Mouse (Mus musculus): ENCODE results near the gene Sptb.

The Sptb gene

GRCm38 (mm10) chr12:76545786-76546370 is 164.5 kb downstream of the Sptb start:
- no peak for DNase-seq (ENCODE audit: low read depth, low spot score)

GRCm38 (mm10) chr12:76541879-76542278 is 168.5 kb downstream of the Sptb start:
- DNase-seq (ENCODE audit: low read depth, low spot score), result no peak

- DNase-seq (ENCODE audit: low read depth, low spot score), result no peak
Measured at GRCm38 (mm10) chr12:76541475-76541874, 168.9 kb downstream of the Sptb start.

GRCm38 (mm10) chr12:76540701-76541221 is 169.6 kb downstream of the Sptb start:
- no peak for DNase-seq (ENCODE audit: low read depth, low spot score)

- no peak for DNase-seq (ENCODE audit: low read depth, low spot score)
Measured at GRCm38 (mm10) chr12:76540169-76540568, 170.2 kb downstream of the Sptb start.

GRCm38 (mm10) chr12:76537434-76537833 is 172.9 kb downstream of the Sptb start:
- DNase-seq (ENCODE audit: low read depth, low spot score), result peak; percentile 84

- no peak for DNase-seq (ENCODE audit: low read depth, low spot score)
Measured at GRCm38 (mm10) chr12:76536591-76537153, 173.7 kb downstream of the Sptb start.

GRCm38 (mm10) chr12:76535471-76535900 is 174.9 kb downstream of the Sptb start:
- DNase-seq (ENCODE audit: low read depth, low spot score), result no peak

- no peak for DNase-seq (ENCODE audit: low read depth, low spot score)
Measured at GRCm38 (mm10) chr12:76534641-76535283, 175.6 kb downstream of the Sptb start.

- no peak for DNase-seq (ENCODE audit: low read depth, low spot score)
Measured at GRCm38 (mm10) chr12:76534233-76534632, 176.1 kb downstream of the Sptb start.

- DNase-seq (ENCODE audit: low read depth, low spot score), result no peak
Measured at GRCm38 (mm10) chr12:76533377-76534222, 176.7 kb downstream of the Sptb start.

- DNase-seq (ENCODE audit: low read depth, low spot score), result no peak
Measured at GRCm38 (mm10) chr12:76532926-76533376, 177.4 kb downstream of the Sptb start.

- DNase-seq (ENCODE audit: low read depth, low spot score), result no peak
Measured at GRCm38 (mm10) chr12:76531986-76532925, 178.1 kb downstream of the Sptb start.

GRCm38 (mm10) chr12:76530580-76531139 is 179.7 kb downstream of the Sptb start, which contains the start of gene Plekhg3:
Gene Plekhg3, plus strand, starts transcription at chr12:76530891.
- no peak for DNase-seq (ENCODE audit: low read depth, low spot score)

Data from skeletal muscle tissue, adult 2 months (tissue).